Mouse (Mus musculus): ENCODE measurements around the gene Mapkbp1. TPM values are rescaled to one million over a fixed set of nuclear protein-coding genes. Genes with fewer than 3 reads are reported as not detected.

Mapkbp1 gene
- polyA plus RNA-seq, 1 experiment from 2014 or later = 9.3 TPM

GRCm38 (mm10) chr2:120001956-120002355 lies 29.5 kb downstream of the Mapkbp1 start:
- WGBS = 79% methylated on average over 4 of the region's 4 CpGs
- Histone ChIP-seq H3K27ac (ENCODE audit: low read length) (no peak overlapping the region), H3K4me2 (ENCODE audit: low read length) (no peak overlapping the region), H3K9me3 (replicated peaks; ENCODE audit: control insufficient read depth, low read length, poor library complexity, severe bottlenecking) (no peaks in the 10 kb centered on the region), H3K27me3 (ENCODE audit: control insufficient read depth, insufficient read depth, low read depth, low read length) (no peaks in the 10 kb centered on the region), H3K4me3 (ENCODE audit: low read depth, low read length) (no peak overlapping the region), H3K4me1 (ENCODE audit: control insufficient read depth, insufficient read depth, low read length) (no peaks in the 10 kb centered on the region), H3K36me3 (ENCODE audit: control insufficient read depth, insufficient read depth, low read length) (0 out of 2 replicates have a peak, but pooled peaks cover 3% of the 10 kb centered on the region), H3K9ac (ENCODE audit: low read depth, low read length) (no peak overlapping the region)
- no peak for ATAC-seq

DNA sequence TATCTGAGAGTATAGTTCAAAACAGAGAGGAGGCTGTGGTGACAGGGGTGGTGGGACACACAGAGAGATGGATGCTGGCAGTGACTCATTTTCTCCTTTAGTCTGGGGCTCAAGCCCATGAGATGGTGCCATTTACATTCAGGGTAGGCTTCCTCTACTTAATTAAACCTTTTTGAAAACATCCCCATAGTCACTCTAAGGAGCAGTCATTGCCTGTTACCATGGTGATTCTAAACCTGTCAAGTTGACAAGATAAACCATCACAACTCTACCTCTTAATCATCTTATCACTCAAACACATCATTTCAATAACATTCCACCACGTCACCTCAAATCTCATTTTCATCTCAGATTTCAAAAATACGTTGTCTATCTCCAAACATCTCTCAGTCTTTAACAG lies 31.5 kb downstream of the Mapkbp1 start:
- Histone ChIP-seq H3K9me3 (replicated peaks; ENCODE audit: control insufficient read depth, low read length, poor library complexity, severe bottlenecking) (no peaks in the 10 kb centered on the region), H3K27ac (ENCODE audit: low read length) (no peak overlapping the region), H3K4me2 (ENCODE audit: low read length) (no peak overlapping the region), H3K27me3 (ENCODE audit: control insufficient read depth, insufficient read depth, low read depth, low read length) (no peaks in the 10 kb centered on the region), H3K4me3 (ENCODE audit: low read depth, low read length) (no peak overlapping the region), H3K36me3 (ENCODE audit: control insufficient read depth, insufficient read depth, low read length) (0 out of 2 replicates have a peak, but pooled peaks cover 3% of the 10 kb centered on the region), H3K9ac (ENCODE audit: low read depth, low read length) (no peak overlapping the region), H3K4me1 (ENCODE audit: control insufficient read depth, insufficient read depth, low read length) (no peaks in the 10 kb centered on the region)
- 81% methylated on average over 2 of the region's 2 CpGs for WGBS
- ATAC-seq = no peak

GRCm38 (mm10) chr2:120006696-120007095 lies 34.2 kb downstream of the Mapkbp1 start:
- Histone ChIP-seq H3K36me3 (ENCODE audit: control insufficient read depth, insufficient read depth, low read length) (peaks cover 3% of the 10 kb centered on the region; the same call in 1 of the 2 replicates), H3K9ac (ENCODE audit: low read depth, low read length) (no peak overlapping the region), H3K27me3 (ENCODE audit: control insufficient read depth, insufficient read depth, low read depth, low read length) (no peaks in the 10 kb centered on the region), H3K4me3 (ENCODE audit: low read depth, low read length) (no peak overlapping the region), H3K4me1 (ENCODE audit: control insufficient read depth, insufficient read depth, low read length) (no peaks in the 10 kb centered on the region), H3K4me2 (ENCODE audit: low read length) (no peak overlapping the region), H3K9me3 (replicated peaks; ENCODE audit: control insufficient read depth, low read length, poor library complexity, severe bottlenecking) (no peaks in the 10 kb centered on the region), H3K27ac (ENCODE audit: low read length) (no peak overlapping the region)
- 93% methylated on average over 7 of the region's 7 CpGs for WGBS
- no peak for ATAC-seq

- Histone ChIP-seq H3K36me3 (ENCODE audit: control insufficient read depth, insufficient read depth, low read length) (peaks cover 6% of the 10 kb centered on the region; the same call in 1 of the 2 replicates), H3K9ac (ENCODE audit: low read depth, low read length) (no peak overlapping the region), H3K4me2 (ENCODE audit: low read length) (no peak overlapping the region), H3K4me1 (ENCODE audit: control insufficient read depth, insufficient read depth, low read length) (no peaks in the 10 kb centered on the region), H3K27me3 (ENCODE audit: control insufficient read depth, insufficient read depth, low read depth, low read length) (no peaks in the 10 kb centered on the region), H3K27ac (ENCODE audit: low read length) (no peak overlapping the region), H3K4me3 (ENCODE audit: low read depth, low read length) (no peak overlapping the region), H3K9me3 (replicated peaks; ENCODE audit: control insufficient read depth, low read length, poor library complexity, severe bottlenecking) (no peaks in the 10 kb centered on the region)
- no peak for ATAC-seq
- 85% methylated on average over 4 of the region's 4 CpGs for WGBS
These were observed 35.2 kb downstream of the Mapkbp1 start for GRCm38 (mm10) chr2:120007680-120008210.

GRCm38 (mm10) chr2:120008672-120009071 lies 36.2 kb downstream of the Mapkbp1 start:
- no peak overlapping the region for H3K4me3 ChIP-seq (ENCODE audit: low read depth, low read length)
- H3K4me1 ChIP-seq (ENCODE audit: control insufficient read depth, insufficient read depth, low read length) = no peaks in the 10 kb centered on the region
- H3K9ac ChIP-seq (ENCODE audit: low read depth, low read length) = no peak overlapping the region
- H3K4me2 ChIP-seq (ENCODE audit: low read length) = no peak overlapping the region
- H3K9me3 ChIP-seq (replicated peaks; ENCODE audit: control insufficient read depth, low read length, poor library complexity, severe bottlenecking) = no peaks in the 10 kb centered on the region
- no peak overlapping the region for H3K27ac ChIP-seq (ENCODE audit: low read length)
- H3K27me3 ChIP-seq (ENCODE audit: control insufficient read depth, insufficient read depth, low read depth, low read length) = no peaks in the 10 kb centered on the region
- WGBS = 74% methylated on average over 4 of the region's 4 CpGs
- peaks cover 9% of the 10 kb centered on the region; the same call in 1 of the 2 replicates for H3K36me3 ChIP-seq (ENCODE audit: control insufficient read depth, insufficient read depth, low read length)
- ATAC-seq = no peak

GRCm38 (mm10) chr2:120011462-120012200 lies 39.1 kb downstream of the Mapkbp1 start:
- ATAC-seq = no peak
- no peaks in the 10 kb centered on the region for H3K9me3 ChIP-seq (replicated peaks; ENCODE audit: control insufficient read depth, low read length, poor library complexity, severe bottlenecking)
- WGBS = 79% methylated on average over 8 of the region's 8 CpGs

DNA sequence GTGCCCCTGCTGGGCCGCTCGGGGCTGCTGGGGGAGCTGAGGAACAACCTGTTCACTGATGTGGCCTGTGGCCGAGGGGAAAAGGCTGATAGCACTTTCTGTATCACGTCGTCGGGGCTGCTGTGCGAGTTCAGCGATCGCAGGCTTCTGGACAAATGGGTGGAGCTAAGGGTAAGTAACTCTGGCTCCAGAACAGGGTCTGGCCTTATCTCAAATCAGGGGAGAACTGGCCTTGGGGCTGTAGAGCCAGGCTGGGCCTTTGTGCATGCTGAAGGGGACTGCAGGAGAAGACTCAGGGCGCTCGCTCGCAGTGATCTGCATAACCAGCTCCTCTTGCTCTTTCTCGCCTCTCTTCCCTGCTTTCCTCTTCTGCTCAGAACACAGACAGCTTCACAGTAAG lies 40.4 kb downstream of the Mapkbp1 start:
- Histone ChIP-seq H3K27ac (ENCODE audit: low read length) (no peak overlapping the region), H3K4me3 (ENCODE audit: low read depth, low read length) (no peak overlapping the region), H3K27me3 (ENCODE audit: control insufficient read depth, insufficient read depth, low read depth, low read length) (no peaks in the 10 kb centered on the region), H3K9ac (ENCODE audit: low read depth, low read length) (no peak overlapping the region), H3K4me2 (ENCODE audit: low read length) (no peak overlapping the region), H3K9me3 (replicated peaks; ENCODE audit: control insufficient read depth, low read length, poor library complexity, severe bottlenecking) (no peaks in the 10 kb centered on the region), H3K36me3 (ENCODE audit: control insufficient read depth, insufficient read depth, low read length) (peaks cover 6% of the 10 kb centered on the region; the same call in 1 of the 2 replicates), H3K4me1 (ENCODE audit: control insufficient read depth, insufficient read depth, low read length) (no peaks in the 10 kb centered on the region)
- ATAC-seq = no peak
- WGBS = 91% methylated on average over 13 of the region's 13 CpGs

More at GRCm38 (mm10) chr2:120011462-120012200, 39.1 kb downstream of the Mapkbp1 start:
- Histone ChIP-seq H3K27me3 (ENCODE audit: control insufficient read depth, insufficient read depth, low read depth, low read length) (no peaks in the 10 kb centered on the region), H3K27ac (ENCODE audit: low read length) (no peak overlapping the region), H3K4me3 (ENCODE audit: low read depth, low read length) (no peak overlapping the region), H3K4me2 (ENCODE audit: low read length) (no peak overlapping the region), H3K4me1 (ENCODE audit: control insufficient read depth, insufficient read depth, low read length) (no peaks in the 10 kb centered on the region), H3K9ac (ENCODE audit: low read depth, low read length) (no peak overlapping the region), H3K36me3 (ENCODE audit: control insufficient read depth, insufficient read depth, low read length) (peaks cover 6% of the 10 kb centered on the region; the same call in 1 of the 2 replicates)

DNA sequence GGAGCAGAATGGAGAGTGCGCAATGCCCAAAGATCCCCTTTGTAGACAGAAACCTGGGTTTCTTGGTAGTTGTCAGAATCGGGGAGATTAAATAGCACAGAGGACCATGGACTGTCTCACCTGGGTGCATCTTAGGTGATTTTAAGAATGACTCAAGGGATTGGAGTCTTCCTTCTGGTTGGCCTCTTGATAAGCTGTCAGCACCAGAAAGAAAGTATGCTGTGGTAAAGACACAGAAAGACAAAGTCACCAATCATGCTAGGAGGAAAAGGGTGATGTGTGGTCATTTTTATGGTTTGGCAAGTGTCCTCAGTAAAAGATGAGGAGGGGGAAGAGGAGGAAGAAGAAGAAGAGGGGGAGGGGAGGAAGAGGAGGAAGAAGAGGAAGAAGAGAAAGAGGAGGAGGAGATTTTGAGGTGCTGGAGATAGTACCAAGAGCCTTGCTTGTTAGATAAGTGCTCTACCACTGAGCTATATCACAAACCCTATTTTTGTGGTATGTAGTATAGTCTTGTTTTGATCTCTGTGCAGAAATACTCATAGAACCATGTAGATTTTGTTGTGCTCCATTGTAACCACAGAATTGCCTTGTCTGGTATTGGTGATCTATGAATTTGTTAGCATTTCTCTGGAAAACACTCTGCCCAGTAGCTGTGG lies 41.5 kb downstream of the Mapkbp1 start:
- Histone ChIP-seq H3K4me3 (ENCODE audit: low read depth, low read length) (no peak overlapping the region), H3K9ac (ENCODE audit: low read depth, low read length) (no peak overlapping the region), H3K27me3 (ENCODE audit: control insufficient read depth, insufficient read depth, low read depth, low read length) (no peaks in the 10 kb centered on the region), H3K9me3 (replicated peaks; ENCODE audit: control insufficient read depth, low read length, poor library complexity, severe bottlenecking) (no peaks in the 10 kb centered on the region), H3K27ac (ENCODE audit: low read length) (no peak overlapping the region), H3K36me3 (ENCODE audit: control insufficient read depth, insufficient read depth, low read length) (peaks cover 8% of the 10 kb centered on the region; the same call in 1 of the 2 replicates), H3K4me2 (ENCODE audit: low read length) (no peak overlapping the region), H3K4me1 (ENCODE audit: control insufficient read depth, insufficient read depth, low read length) (no peaks in the 10 kb centered on the region)
- 91% methylated on average over 2 of the region's 2 CpGs for whole genome bisulfite sequencing
- ATAC-seq = no peak

GRCm38 (mm10) chr2:120015882-120016281 lies 43.4 kb downstream of the Mapkbp1 start:
- no peak for ATAC-seq

More at GRCm38 (mm10) chr2:120015882-120016281, 43.4 kb downstream of the Mapkbp1 start:
- H3K36me3 ChIP-seq (ENCODE audit: control insufficient read depth, insufficient read depth, low read length) = peaks cover 14% of the 10 kb centered on the region; the same call in 1 of the 2 replicates
- no peaks in the 10 kb centered on the region for H3K9me3 ChIP-seq (replicated peaks; ENCODE audit: control insufficient read depth, low read length, poor library complexity, severe bottlenecking)
- no peaks in the 10 kb centered on the region for H3K4me1 ChIP-seq (ENCODE audit: control insufficient read depth, insufficient read depth, low read length)
- H3K4me2 ChIP-seq (ENCODE audit: low read length) = no peak overlapping the region
- no peak overlapping the region for H3K27ac ChIP-seq (ENCODE audit: low read length)
- 96% methylated on average over 4 of the region's 4 CpGs for WGBS
- no peak overlapping the region for H3K4me3 ChIP-seq (ENCODE audit: low read depth, low read length)
- H3K9ac ChIP-seq (ENCODE audit: low read depth, low read length) = no peak overlapping the region
- H3K27me3 ChIP-seq (ENCODE audit: control insufficient read depth, insufficient read depth, low read depth, low read length) = no peaks in the 10 kb centered on the region
